ENCODE assay signal across 9 mouse cellular contexts in the genomic region with DNA sequence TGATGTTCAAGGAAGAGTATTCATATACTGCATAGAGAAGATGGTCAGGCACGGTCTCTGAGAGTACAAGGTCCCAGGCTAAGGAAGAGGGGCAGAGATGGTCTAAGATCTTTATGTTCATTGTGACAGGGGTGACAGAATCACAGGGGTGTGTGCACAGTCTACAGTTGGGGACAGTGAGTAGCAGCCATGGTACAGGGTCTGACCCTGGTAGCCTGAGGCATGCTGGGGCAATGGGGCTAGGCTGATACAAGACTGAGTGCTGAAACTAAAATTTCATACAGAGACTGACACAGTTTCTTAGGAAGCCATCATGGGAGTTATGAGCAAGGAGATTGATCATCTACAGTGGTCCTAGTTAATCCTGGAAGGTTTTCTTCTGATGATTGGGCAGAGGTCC. TPM values are rescaled to one million over a fixed set of nuclear protein-coding genes. Genes with fewer than 3 reads are reported as not detected.
DNase-seq lines count a peak whose midpoint lies in the region; ATAC-seq and TF ChIP-seq lines count a peak whose summit lies in the region.
"Had no signal": no experiment of that assay in that cellular context is flagged by ENCODE, and none has a peak within 500 bp of the region (broad histone marks: within the 10 kb centered on the region; RNA-seq: fewer than 3 reads in every experiment).

No protein-coding gene starts in this region.

- TF ChIP-seq CTCF in lung, embryonic 14.5 days (IDR thresholded peaks at IDR 0.05; ENCODE audit: low read depth), result no peak
- no peak for TF ChIP-seq CTCF in lung, postnatal 0 days (IDR thresholded peaks at IDR 0.05)

- 93% methylated on average over 1 of the region's 1 CpGs for WGBS in lung, embryonic 14.5 days
- 96% methylated on average over 1 of the region's 1 CpGs for WGBS in lung, postnatal 0 days
- 91% methylated on average over 1 of the region's 1 CpGs for WGBS in intestine, embryonic 15.5 days
- WGBS in stomach, embryonic 14.5 days, result 96% methylated on average over 1 of the region's 1 CpGs

- peak overlapping the region; percentile 77 for H3K4me3 ChIP-seq in lung, embryonic 14.5 days (ENCODE audit: low read depth, low read length)
- H3K4me3 ChIP-seq in lung, postnatal 0 days (ENCODE audit: low read depth, low read length), result no peak overlapping the region
- H3K4me3 ChIP-seq in intestine, embryonic 15.5 days (replicated peaks), result peak overlapping the region; percentile 79
- peak overlapping the region; percentile 77; the same call in 1 of the 2 replicates for H3K4me3 ChIP-seq in stomach, embryonic 14.5 days (ENCODE audit: low read depth, low read length)

- DNase-seq in cerebellum, adult 11-12 months, result peak; percentile 43
- no peak for DNase-seq in cerebellum, adult 18-20 months
- DNase-seq in lung, embryonic 14.5 days, result no peak
- no peak for DNase-seq in lung, postnatal 0 days (ENCODE audit: low spot score)
- no peak for DNase-seq in right cerebral cortex, postnatal 14 days
- no peak for DNase-seq in kidney, postnatal 14 days

- no peaks in the 10 kb centered on the region for H3K36me3 ChIP-seq in lung, embryonic 14.5 days (ENCODE audit: insufficient read depth)
- H3K36me3 ChIP-seq in lung, postnatal 0 days (ENCODE audit: insufficient read depth, low read length), result no peaks in the 10 kb centered on the region
- H3K36me3 ChIP-seq in intestine, embryonic 15.5 days, result no peaks in the 10 kb centered on the region
- H3K36me3 ChIP-seq in stomach, embryonic 14.5 days (ENCODE audit: control insufficient read depth, insufficient read depth, low read length), result no peaks in the 10 kb centered on the region

- no peak for TF ChIP-seq EP300 in lung, postnatal 0 days (IDR thresholded peaks at IDR 0.05)

- H3K9ac ChIP-seq in lung, embryonic 14.5 days, result peak overlapping the region; percentile 83; the same call in 1 of the 2 replicates
- no peak overlapping the region for H3K9ac ChIP-seq in lung, postnatal 0 days (replicated peaks; ENCODE audit: low read depth)
- H3K9ac ChIP-seq in intestine, embryonic 15.5 days, result peak overlapping the region; percentile 83
- H3K9ac ChIP-seq in stomach, embryonic 14.5 days (replicated peaks; ENCODE audit: low read depth, low read length), result no peak overlapping the region

- H3K27me3 ChIP-seq in lung, embryonic 14.5 days (ENCODE audit: insufficient read depth, low read length), result no peaks in the 10 kb centered on the region
- no peaks in the 10 kb centered on the region for H3K27me3 ChIP-seq in lung, postnatal 0 days (replicated peaks; ENCODE audit: insufficient read depth, low read length)
- H3K27me3 ChIP-seq in intestine, embryonic 15.5 days (replicated peaks), result no peaks in the 10 kb centered on the region
- H3K27me3 ChIP-seq in stomach, embryonic 14.5 days (ENCODE audit: control insufficient read depth, insufficient read depth, low read length), result no peaks in the 10 kb centered on the region

- peaks cover 6% of the 10 kb centered on the region; the same call in 1 of the 2 replicates for H3K4me1 ChIP-seq in lung, embryonic 14.5 days (ENCODE audit: insufficient read depth)
- H3K4me1 ChIP-seq in lung, postnatal 0 days (ENCODE audit: insufficient read depth, low read depth, low read length), result peaks cover 5% of the 10 kb centered on the region; the same call in 1 of the 2 replicates
- 0 out of 2 replicates have a peak, but pooled peaks cover 20% of the 10 kb centered on the region for H3K4me1 ChIP-seq in intestine, embryonic 15.5 days (replicated peaks)
- peaks cover 12% of the 10 kb centered on the region for H3K4me1 ChIP-seq in stomach, embryonic 14.5 days (ENCODE audit: control insufficient read depth, insufficient read depth, low read length)

- H3K27ac ChIP-seq in lung, embryonic 14.5 days (ENCODE audit: low read depth), result no peak overlapping the region; the same call in 1 of the 2 replicates
- H3K27ac ChIP-seq in lung, postnatal 0 days (ENCODE audit: low read length), result no peak overlapping the region
- no peak overlapping the region for H3K27ac ChIP-seq in intestine, embryonic 15.5 days
- no peak overlapping the region for H3K27ac ChIP-seq in stomach, embryonic 14.5 days (ENCODE audit: low read length)
- H3K27ac ChIP-seq: liver, embryonic 14.5 days had no signal

- no peak for ATAC-seq in lung, embryonic 14.5 days (ENCODE audit: insufficient read depth)
- ATAC-seq in lung, postnatal 0 days, result no peak
- no peak for ATAC-seq in intestine, embryonic 15.5 days
- no peak for ATAC-seq in stomach, embryonic 14.5 days (ENCODE audit: insufficient number of reproducible peaks, insufficient read depth, low FRiP score, low read depth)

- no peaks in the 10 kb centered on the region for H3K9me3 ChIP-seq in lung, embryonic 14.5 days (ENCODE audit: low read depth, low read length)
- H3K9me3 ChIP-seq in lung, postnatal 0 days (ENCODE audit: low read length), result no peaks in the 10 kb centered on the region
- H3K9me3 ChIP-seq in intestine, embryonic 15.5 days, result no peaks in the 10 kb centered on the region
- no peaks in the 10 kb centered on the region for H3K9me3 ChIP-seq in stomach, embryonic 14.5 days (ENCODE audit: control insufficient read depth, low read depth, low read length)

- H3K4me2 ChIP-seq in lung, embryonic 14.5 days, result peak overlapping the region; percentile 82
- H3K4me2 ChIP-seq in lung, postnatal 0 days (replicated peaks; ENCODE audit: low read depth, low read length), result no peak overlapping the region; the same call in 1 of the 2 replicates
- peak overlapping the region; percentile 86 for H3K4me2 ChIP-seq in intestine, embryonic 15.5 days (replicated peaks)
- H3K4me2 ChIP-seq in stomach, embryonic 14.5 days (replicated peaks; ENCODE audit: low read depth, low read length), result peak overlapping the region; percentile 45

RNA-seq across cellular contexts. Expression of gene Krba1, which starts 1.3 kb away (rescaled TPM):
- 18.6 and 22.3 TPM in 2 replicates for polyA plus RNA-seq in lung, embryonic 14.5 days (2014; fragmentation: Nextera tagmentation; extraction: Ambion mirVana)
- 7.6 and 8.4 TPM in 2 replicates for polyA plus RNA-seq in lung, postnatal 0 days (2015; fragmentation: Nextera tagmentation; extraction: Ambion mirVana)
- polyA plus RNA-seq in intestine, embryonic 15.5 days (2015; fragmentation: Nextera tagmentation; extraction: Ambion mirVana), result 14.2 and 17.5 TPM in 2 replicates
- polyA plus RNA-seq in stomach, embryonic 14.5 days (2014; fragmentation: Nextera tagmentation; extraction: Ambion mirVana), result 20.1 and 21.7 TPM in 2 replicates

RNA-seq across cellular contexts. Expression of gene Zfp467, which starts 48.9 kb away (rescaled TPM):
- polyA plus RNA-seq in lung, embryonic 14.5 days (2014; fragmentation: Nextera tagmentation; extraction: Ambion mirVana), result 20.7 TPM in 2 replicates
- 31.5 and 34.6 TPM in 2 replicates for polyA plus RNA-seq in lung, postnatal 0 days (2015; fragmentation: Nextera tagmentation; extraction: Ambion mirVana)
- polyA plus RNA-seq in intestine, embryonic 15.5 days (2015; fragmentation: Nextera tagmentation; extraction: Ambion mirVana), result 17.2 and 18.4 TPM in 2 replicates
- polyA plus RNA-seq in stomach, embryonic 14.5 days (2014; fragmentation: Nextera tagmentation; extraction: Ambion mirVana), result 27.1 and 30.8 TPM in 2 replicates

RNA-seq across cellular contexts. Expression of gene Sspo, which starts 51.3 kb away (rescaled TPM):
- polyA plus RNA-seq in lung, embryonic 14.5 days (2014; fragmentation: Nextera tagmentation; extraction: Ambion mirVana), result 0.11 and 0.18 TPM in 2 replicates
- 0.31 and 0.64 TPM in 2 replicates for polyA plus RNA-seq in lung, postnatal 0 days (2015; fragmentation: Nextera tagmentation; extraction: Ambion mirVana)
- 0.54 and 1.1 TPM in 2 replicates for polyA plus RNA-seq in intestine, embryonic 15.5 days (2015; fragmentation: Nextera tagmentation; extraction: Ambion mirVana)
- 0.20 and 0.41 TPM in 2 replicates for polyA plus RNA-seq in stomach, embryonic 14.5 days (2014; fragmentation: Nextera tagmentation; extraction: Ambion mirVana)

Comparison
In these comparisons a context has a peak if more than half of its experiments do, and no peak if none do; other contexts are left out.
1. H3K9ac ChIP-seq: peak in lung, embryonic 14.5 days (single experiment) and intestine, embryonic 15.5 days (single experiment); none in lung, postnatal 0 days (single experiment) and stomach, embryonic 14.5 days (single experiment).